In genomic region chr9:120001945-120002725, GRCm38 (mm10) we compare ENCODE assay signal across 8 mouse cellular contexts. TPM values are rescaled to one million over a fixed set of nuclear protein-coding genes. Genes with fewer than 3 reads are reported as not detected.
DNase-seq lines count a peak whose midpoint lies in the region; ATAC-seq lines count a peak whose summit lies in the region.

No protein-coding gene starts in this region.

- peak overlapping the region; percentile 44 for H3K9ac ChIP-seq in forebrain, embryonic 16.5 days (replicated peaks; ENCODE audit: low read depth, low read length)

- H3K27me3 ChIP-seq in forebrain, embryonic 16.5 days (replicated peaks; ENCODE audit: control insufficient read depth, insufficient read depth, low read length), result no peaks in the 10 kb centered on the region

- peak; percentile 95 for DNase-seq in ES-CJ7 (ENCODE audit: low read depth, low spot score)
- peak; percentile 57 to 61 for DNase-seq in adrenal gland, postnatal 4 days (ENCODE audit: low spot score in 2 of 2)
- DNase-seq in left cerebral cortex, postnatal 10 days (ENCODE audit: extremely low spot score in 1 of 2, low spot score in 2 of 2), result peak; percentile 59 to 89
- DNase-seq in right cerebral cortex, postnatal 10 days (ENCODE audit: low spot score in 2 of 2), result peak; percentile 77
- DNase-seq in urinary bladder, postnatal 10 days (ENCODE audit: low spot score), result peak; percentile 55

- H3K9me3 ChIP-seq in forebrain, embryonic 16.5 days (ENCODE audit: control insufficient read depth, low read length), result no peaks in the 10 kb centered on the region

- H3K36me3 ChIP-seq in forebrain, embryonic 16.5 days (ENCODE audit: control insufficient read depth, insufficient read depth), result no peaks in the 10 kb centered on the region

- H3K27ac ChIP-seq in forebrain, embryonic 16.5 days (ENCODE audit: low read length), result no peak overlapping the region

- H3K4me2 ChIP-seq in forebrain, embryonic 16.5 days (ENCODE audit: low read length), result peak overlapping the region; percentile 61

- H3K4me3 ChIP-seq in forebrain, embryonic 16.5 days (replicated peaks; ENCODE audit: low read length), result peak overlapping the region; percentile 36

- peaks cover 9% of the 10 kb centered on the region for H3K4me1 ChIP-seq in forebrain, embryonic 16.5 days (replicated peaks; ENCODE audit: control insufficient read depth, insufficient read depth, low read length)

- peak; percentile 77 for ATAC-seq in forebrain, embryonic 16.5 days
- peak; percentile 89 to 94 for ATAC-seq in hematopoietic stem cell, adult 5-6 weeks (replicated peaks in 1 of 2; ENCODE audit: insufficient read depth in 1 of 2, low FRiP score in 2 of 2, low TSS enrichment in 1 of 2, low read depth in 1 of 2, poor library complexity in 2 of 2, severe bottlenecking in 2 of 2)
- ATAC-seq in megakaryocyte, adult 5-6 weeks (ENCODE audit: poor library complexity, severe bottlenecking), result peak; percentile 93

- intact Hi-C loops in left cerebral cortex, postnatal 10 days (cut with DNase I), result no loop called here

- 11% methylated on average over 31 of the region's 31 CpGs for WGBS in forebrain, embryonic 16.5 days

RNA-seq across cellular contexts. Expression of gene Csrnp1, which starts 17.7 kb away (rescaled TPM):
- total RNA-seq in adrenal gland, postnatal 4 days (2021), result 10 to 100 TPM; 18.0 to 18.1 TPM
- 2.0 and 2.5 TPM in 2 replicates for polyA plus RNA-seq in forebrain, embryonic 16.5 days (2015; fragmentation: Nextera tagmentation; extraction: Ambion mirVana)
- total RNA-seq in hematopoietic stem cell, adult 5-6 weeks (2017), result 51.6 and 85.3 TPM in 2 replicates
- 1 to 10 TPM; 7.6 to 8.7 TPM for total RNA-seq in left cerebral cortex, postnatal 10 days (2021)
- 7.9 and 11.6 TPM in 2 replicates for total RNA-seq in megakaryocyte, adult 5-6 weeks (2015)
- 11.8 and 12.5 TPM in 2 replicates for total RNA-seq in megakaryocyte, adult 5-6 weeks (2017)

RNA-seq across cellular contexts. Expression of gene Xirp1, which starts 21.3 kb away (rescaled TPM):
- 1 to 10 TPM; 2.2 to 5.6 TPM for total RNA-seq in adrenal gland, postnatal 4 days (2021)
- polyA plus RNA-seq in forebrain, embryonic 16.5 days (2015; fragmentation: Nextera tagmentation; extraction: Ambion mirVana), result not detected in 2 replicates
- total RNA-seq in hematopoietic stem cell, adult 5-6 weeks (2017), result not detected in 2 replicates
- total RNA-seq in left cerebral cortex, postnatal 10 days (2021), result under 1 TPM in 1 of 2 experiments, not detected in 1; 0.11 TPM
- total RNA-seq in megakaryocyte, adult 5-6 weeks (2015), result 0.09 TPM in 1 of 2 replicates, not detected in the other
- total RNA-seq in megakaryocyte, adult 5-6 weeks (2017), result not detected in 2 replicates
